Mouse (Mus musculus) neural tube, embryonic 13.5 days (tissue): ENCODE measurements around the gene Antxr1. TPM values are rescaled to one million over a fixed set of nuclear protein-coding genes. Genes with fewer than 3 reads are reported as not detected.
A peak's percentile ranks its signal among the peaks of the same experiment; 100 is the strongest.

ENCODE experiments used
- ATAC-seq: fragments of 200-750 bp; cut with Nextera tagmentation; 2 replicates; pipeline ENCODE4 v1.8.0; 2017; ENCODE audit warnings: low read depth, mild to moderate bottlenecking, moderate TSS enrichment, moderate library complexity
- H3K27ac ChIP-seq: fragments of 300-500 bp; sonication (generic); replicated peaks from 2 replicates; pipeline ENCODE4 v1.5.1; 2015; ENCODE audit warnings: moderate library complexity, mild to moderate bottlenecking, inconsistent platforms
- H3K27me3 ChIP-seq: fragments of 300-500 bp; sonication (generic); 2 replicates; pipeline ENCODE4 v1.6.1; 2015; ENCODE audit warnings: mild to moderate bottlenecking, inconsistent platforms
- H3K36me3 ChIP-seq: fragments of 300-500 bp; sonication (generic); 2 replicates; pipeline ENCODE4 v1.6.1; 2015; ENCODE audit warnings: mild to moderate bottlenecking, inconsistent platforms
- H3K4me1 ChIP-seq: fragments of 300-500 bp; sonication (generic); replicated peaks from 2 replicates; pipeline ENCODE4 v1.6.1; 2015; ENCODE audit warnings: inconsistent platforms
- H3K4me2 ChIP-seq: fragments of 300-500 bp; sonication (generic); 2 replicates; pipeline ENCODE4 v1.6.1; 2015; ENCODE audit warnings: inconsistent platforms, mild to moderate bottlenecking, moderate library complexity
- H3K4me3 ChIP-seq: fragments of 300-500 bp; sonication (generic); 2 replicates; pipeline ENCODE4 v1.5.1; 2015; ENCODE audit warnings: mild to moderate bottlenecking, inconsistent platforms
- H3K9ac ChIP-seq: fragments of 300-500 bp; sonication (generic); 2 replicates; pipeline ENCODE4 v1.6.1; 2015; ENCODE audit warnings: moderate library complexity, mild to moderate bottlenecking, inconsistent platforms
- H3K9me3 ChIP-seq: fragments of 300-500 bp; sonication (generic); 2 replicates; pipeline ENCODE4 v1.6.1; 2016; ENCODE audit warnings: inconsistent platforms
- WGBS: fragments of 180-500 bp; shearing (Covaris S2); methylation state at CpG from one replicate; pipeline ENCODE4 v1.1.7; 2015; 5-methylcytosine and 5-hydroxymethylcytosine counted together
- polyA plus RNA-seq: library from polyadenylated mRNA; unstranded; fragments of >200 nt; fragmentation: Nextera tagmentation; extraction: Ambion mirVana; gene quantifications from 2 replicates; pipeline ENCODE4 v1.2.1, GENCODE M21; 2015

Antxr1 gene
- 4.3 and 6.1 TPM in 2 replicates for polyA plus RNA-seq

DNA sequence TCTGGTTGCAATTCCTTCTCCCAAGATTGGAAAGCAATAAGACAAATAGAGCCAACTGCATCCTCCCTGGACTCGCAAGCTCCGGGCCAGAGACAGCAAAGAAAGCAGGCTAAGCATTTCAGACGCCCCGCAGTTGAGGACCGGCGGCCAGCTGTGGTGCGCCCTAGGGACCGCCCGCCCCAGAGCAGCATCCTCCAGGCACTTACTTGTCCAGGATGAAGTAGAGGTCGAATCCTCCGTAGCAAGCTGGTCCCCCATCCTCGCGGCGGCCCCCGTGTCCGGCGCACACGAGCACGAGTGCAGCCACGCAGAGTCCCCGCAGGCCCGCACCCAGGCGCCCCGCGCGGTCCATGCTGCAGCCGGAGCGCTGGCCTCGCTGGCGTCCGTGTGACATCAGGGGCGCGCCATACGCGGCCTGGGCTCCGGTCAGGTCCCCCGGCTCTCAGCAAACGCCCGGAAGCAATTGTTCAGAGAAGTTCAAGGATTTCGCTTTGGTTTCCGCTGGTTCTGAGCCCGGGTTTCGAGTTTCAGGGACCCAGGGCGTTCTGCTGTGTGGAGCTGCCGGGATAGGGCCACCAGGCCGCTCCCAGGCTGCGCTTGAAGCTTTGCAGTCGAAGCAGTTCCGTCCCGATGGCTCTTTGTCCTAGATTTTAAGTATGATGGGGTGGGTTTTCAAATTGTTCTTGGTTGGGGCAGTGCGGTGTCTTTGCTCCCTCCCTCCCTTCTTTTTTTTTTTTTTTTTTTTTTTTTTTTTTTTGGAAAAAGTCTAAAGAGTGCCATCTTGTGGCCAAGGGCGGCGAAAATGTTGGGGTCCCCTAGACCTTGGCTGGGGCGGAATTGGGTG lies at the start of gene Antxr1:
Gene Antxr1, minus strand, starts transcription at position 731 of the 844 bp plus-strand sequence.
- WGBS: under 1% methylated on average over 54 of the region's 54 CpGs
- H3K9ac ChIP-seq: peak within 1 kb of the TSS; percentile 87
- peak; percentile 81 for ATAC-seq
- H3K9me3 ChIP-seq: no peaks in the 10 kb centered on the region
- peaks cover 12% of the 10 kb centered on the region; the same call in 1 of the 2 replicates for H3K27me3 ChIP-seq
- H3K27ac ChIP-seq: peak within 1 kb of the TSS; percentile 71
- peak within 1 kb of the TSS; percentile 89 for H3K4me2 ChIP-seq
- peak within 1 kb of the TSS; percentile 74 for H3K4me3 ChIP-seq
- peaks cover 34% of the 10 kb centered on the region for H3K4me1 ChIP-seq
- no peaks in the 10 kb centered on the region for H3K36me3 ChIP-seq

DNA sequence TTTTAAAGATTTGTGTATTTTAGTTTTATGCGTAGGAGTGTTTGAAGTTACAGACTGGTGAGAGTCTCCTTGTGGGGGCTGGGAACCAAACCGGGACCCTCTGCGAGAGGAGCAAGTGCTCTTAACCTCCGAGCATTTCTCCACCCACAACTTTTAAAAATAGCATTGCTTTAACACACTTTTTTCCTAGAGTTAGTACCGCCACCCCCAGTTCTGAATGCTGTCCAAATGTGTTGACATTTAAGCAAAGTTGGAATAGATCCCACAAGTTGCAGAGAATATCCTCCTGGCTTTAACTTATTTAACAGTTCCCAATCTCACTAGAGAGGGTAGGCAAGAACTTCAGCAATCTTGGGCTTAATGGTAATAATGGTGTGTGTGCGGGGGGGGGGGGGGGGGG lies 49.1 kb upstream of the Antxr1 start:
- WGBS: 62% methylated on average over 5 of the region's 6 CpGs
- H3K4me2 ChIP-seq: peak overlapping the region; percentile 54
- H3K27ac ChIP-seq: no peak overlapping the region
- no peaks in the 10 kb centered on the region for H3K9me3 ChIP-seq
- H3K4me1 ChIP-seq: peaks cover 17% of the 10 kb centered on the region
- H3K4me3 ChIP-seq: no peak overlapping the region
- H3K36me3 ChIP-seq: no peaks in the 10 kb centered on the region
- H3K9ac ChIP-seq: no peak overlapping the region
- peaks cover 11% of the 10 kb centered on the region; the same call in 1 of the 2 replicates for H3K27me3 ChIP-seq
- ATAC-seq: no peak

- ATAC-seq: peak; percentile 23; the same call in 1 of the 2 replicates
- peak overlapping the region; percentile 54 for H3K4me2 ChIP-seq
Observed at GRCm38 (mm10) chr6:87383926-87384691, 48.5 kb upstream of the Antxr1 start.

GRCm38 (mm10) chr6:87373057-87373456 lies 37.4 kb upstream of the Antxr1 start, which contains the start of gene Gkn2:
TSS of gene Gkn2 (plus strand) at chr6:87373357.
- WGBS: 90% methylated on average over 9 of the region's 9 CpGs
- Histone ChIP-seq H3K4me3 (no peak within 1 kb of the TSS), H3K27me3 (no peaks in the 10 kb centered on the region), H3K9me3 (no peaks in the 10 kb centered on the region), H3K4me1 (no peaks in the 10 kb centered on the region), H3K4me2 (no peak within 1 kb of the TSS), H3K36me3 (no peaks in the 10 kb centered on the region), H3K9ac (no peak within 1 kb of the TSS), H3K27ac (no peak within 1 kb of the TSS)
- no peak for ATAC-seq

More at GRCm38 (mm10) chr6:87383926-87384691, 48.5 kb upstream of the Antxr1 start:
- Histone ChIP-seq H3K27ac (no peak overlapping the region), H3K36me3 (no peaks in the 10 kb centered on the region), H3K4me1 (peaks cover 11% of the 10 kb centered on the region), H3K9ac (peak overlapping the region; percentile 13; the same call in 1 of the 2 replicates), H3K9me3 (no peaks in the 10 kb centered on the region), H3K27me3 (peaks cover 11% of the 10 kb centered on the region; the same call in 1 of the 2 replicates), H3K4me3 (peak overlapping the region; percentile 33)
- 18% methylated on average over 24 of the region's 24 CpGs for WGBS

DNA sequence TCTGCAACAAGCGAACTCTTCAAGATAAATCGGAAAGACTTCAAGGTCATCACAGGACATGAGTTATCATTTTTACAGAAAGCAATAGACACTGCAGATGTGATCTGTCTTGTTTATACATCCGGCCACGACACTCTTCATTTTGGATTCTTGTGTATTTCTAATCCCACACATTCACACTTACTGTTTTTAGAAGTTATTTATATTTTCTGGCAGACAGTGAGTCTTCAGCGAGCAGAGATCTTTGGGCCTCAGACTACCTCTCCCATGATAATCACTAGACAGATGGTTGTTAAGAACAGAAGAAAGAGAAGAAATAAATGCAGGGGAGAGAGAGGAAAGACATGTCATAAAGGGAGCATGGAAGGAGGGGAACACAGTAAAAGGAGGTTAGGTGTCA lies 33.6 kb upstream of the Antxr1 start:
- no peak for ATAC-seq
- H3K27ac ChIP-seq: no peak overlapping the region
- H3K4me3 ChIP-seq: no peak overlapping the region
- no peaks in the 10 kb centered on the region for H3K9me3 ChIP-seq
- H3K27me3 ChIP-seq: no peaks in the 10 kb centered on the region
- H3K4me2 ChIP-seq: no peak overlapping the region
- no peak overlapping the region for H3K9ac ChIP-seq
- no peaks in the 10 kb centered on the region for H3K36me3 ChIP-seq
- WGBS: 93% methylated on average over 5 of the region's 5 CpGs
- no peaks in the 10 kb centered on the region for H3K4me1 ChIP-seq

GRCm38 (mm10) chr6:87354441-87354840 lies 18.8 kb upstream of the Antxr1 start:
- no peaks in the 10 kb centered on the region for H3K27me3 ChIP-seq
- WGBS: 65% methylated on average over 5 of the region's 5 CpGs
- H3K4me2 ChIP-seq: no peak overlapping the region
- no peak overlapping the region for H3K4me3 ChIP-seq
- H3K4me1 ChIP-seq: 0 out of 2 replicates have a peak, but pooled peaks cover 3% of the 10 kb centered on the region
- H3K9ac ChIP-seq: no peak overlapping the region
- ATAC-seq: no peak
- 0 out of 2 replicates have a peak, but pooled peaks cover 3% of the 10 kb centered on the region for H3K9me3 ChIP-seq
- H3K36me3 ChIP-seq: no peaks in the 10 kb centered on the region
- H3K27ac ChIP-seq: no peak overlapping the region

GRCm38 (mm10) chr6:87350829-87351228 lies 15.2 kb upstream of the Antxr1 start, which contains the start of gene Gkn1:
TSS of gene Gkn1 (minus strand) at chr6:87350942.
- no peak within 1 kb of the TSS for H3K9ac ChIP-seq
- no peaks in the 10 kb centered on the region for H3K36me3 ChIP-seq
- H3K27me3 ChIP-seq: no peaks in the 10 kb centered on the region
- ATAC-seq: no peak
- H3K9me3 ChIP-seq: no peaks in the 10 kb centered on the region
- 0 out of 2 replicates have a peak, but pooled peaks cover 3% of the 10 kb centered on the region for H3K4me1 ChIP-seq
- no peak within 1 kb of the TSS for H3K27ac ChIP-seq
- WGBS: 88% methylated on average over 8 of the region's 8 CpGs
- no peak within 1 kb of the TSS for H3K4me2 ChIP-seq
- H3K4me3 ChIP-seq: no peak within 1 kb of the TSS

- no peak overlapping the region for H3K27ac ChIP-seq
- peaks cover 33% of the 10 kb centered on the region for H3K4me1 ChIP-seq
- no peak overlapping the region for H3K4me3 ChIP-seq
- WGBS: 36% methylated on average over 6 of the region's 6 CpGs
- no peak overlapping the region for H3K9ac ChIP-seq
- H3K27me3 ChIP-seq: peaks cover 12% of the 10 kb centered on the region; the same call in 1 of the 2 replicates
- no peaks in the 10 kb centered on the region for H3K36me3 ChIP-seq
- ATAC-seq: no peak
- peak overlapping the region; percentile 89 for H3K4me2 ChIP-seq
- no peaks in the 10 kb centered on the region for H3K9me3 ChIP-seq
Observed at GRCm38 (mm10) chr6:87335935-87336295, 294 bp upstream of the Antxr1 start.

- H3K27ac ChIP-seq: peak overlapping the region; percentile 71
- H3K27me3 ChIP-seq: peaks cover 12% of the 10 kb centered on the region; the same call in 1 of the 2 replicates
Observed at GRCm38 (mm10) chr6:87334361-87335090, 1.1 kb downstream of the Antxr1 start.

GRCm38 (mm10) chr6:87332380-87332779 lies 3.2 kb downstream of the Antxr1 start:
- Histone ChIP-seq H3K27ac (no peak overlapping the region), H3K9ac (no peak overlapping the region), H3K4me3 (no peak overlapping the region), H3K27me3 (peaks cover 12% of the 10 kb centered on the region; the same call in 1 of the 2 replicates), H3K36me3 (no peaks in the 10 kb centered on the region), H3K4me2 (peak overlapping the region; percentile 89), H3K4me1 (peaks cover 48% of the 10 kb centered on the region), H3K9me3 (no peaks in the 10 kb centered on the region)
- ATAC-seq: no peak
- 86% methylated on average over 2 of the region's 2 CpGs for WGBS

More at GRCm38 (mm10) chr6:87334361-87335090, 1.1 kb downstream of the Antxr1 start:
- Histone ChIP-seq H3K9ac (peak overlapping the region; percentile 87), H3K36me3 (no peaks in the 10 kb centered on the region), H3K9me3 (no peaks in the 10 kb centered on the region), H3K4me3 (peak overlapping the region; percentile 74), H3K4me1 (peaks cover 37% of the 10 kb centered on the region), H3K4me2 (peak overlapping the region; percentile 89)
- no peak for ATAC-seq
- 9% methylated on average over 11 of the region's 11 CpGs for WGBS
